Mouse (Mus musculus): ENCODE measurements around the gene Ccdc117. TPM values are rescaled to one million over a fixed set of nuclear protein-coding genes. Genes with fewer than 3 reads are reported as not detected.
"Not testable (repeated sequence)": the region's sequence is repeated elsewhere in the genome, so short reads cannot be mapped to it uniquely, and the experiment has no call there.

Gene Ccdc117
- polyA plus RNA-seq, 1 experiment from 2014 or later, result 14.4 TPM

DNA sequence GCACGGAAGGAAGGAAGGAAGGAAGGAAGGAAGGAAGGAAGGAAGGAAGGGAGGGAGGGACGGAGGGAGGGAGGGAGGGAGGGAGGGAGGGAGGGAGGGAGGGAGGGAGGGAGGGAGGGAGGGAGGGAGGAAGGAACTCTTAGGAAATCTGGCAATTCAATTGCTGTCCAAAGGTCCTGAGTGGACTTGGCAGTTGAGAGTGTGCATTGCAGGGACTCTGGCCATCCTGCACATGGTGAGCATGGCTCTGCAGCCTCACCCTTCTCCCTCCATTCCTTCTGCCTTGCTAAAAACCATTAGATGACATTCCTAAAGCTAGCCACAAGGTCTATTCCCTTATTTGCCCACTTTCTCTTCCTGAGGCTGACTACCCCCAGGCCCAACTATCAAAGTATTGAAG, 31.3 kb downstream of the Ccdc117 start:
- not testable (repeated sequence) for H3K4me3 ChIP-seq (ENCODE audit: low read depth, low read length); H3K27me3 ChIP-seq (ENCODE audit: control insufficient read depth, insufficient read depth, low read length); H3K4me2 ChIP-seq; ATAC-seq (replicated peaks; ENCODE audit: insufficient number of reproducible peaks, low FRiP score, low TSS enrichment); H3K36me3 ChIP-seq (ENCODE audit: control insufficient read depth, insufficient read depth, low read length); H3K9me3 ChIP-seq (replicated peaks; ENCODE audit: control insufficient read depth, low read length); H3K9ac ChIP-seq (ENCODE audit: low read depth, low read length); H3K27ac ChIP-seq (ENCODE audit: low read depth, low read length); H3K4me1 ChIP-seq (ENCODE audit: control insufficient read depth, insufficient read depth, low read length)
- WGBS (ENCODE audit: insufficient replicate concordance), result no CpG with 5 or more reads among the region's 2 CpGs

DNA sequence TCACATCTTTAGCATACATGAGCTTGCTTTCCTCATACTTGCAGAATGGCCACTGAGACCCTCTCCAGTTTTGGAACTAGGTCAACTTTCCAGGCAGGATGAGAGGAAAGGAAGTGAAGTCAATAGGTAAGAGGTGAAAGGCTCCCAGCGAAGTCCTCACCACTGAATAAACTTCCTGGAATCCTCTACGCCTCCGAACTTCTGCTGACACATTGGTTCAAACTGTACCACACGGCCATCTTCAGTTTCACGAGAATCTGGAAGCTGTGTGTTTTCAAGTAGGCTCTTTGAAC, 31.9 kb downstream of the Ccdc117 start:
- Histone ChIP-seq H3K9me3 (replicated peaks; ENCODE audit: control insufficient read depth, low read length) (no peaks in the 10 kb centered on the region), H3K36me3 (ENCODE audit: control insufficient read depth, insufficient read depth, low read length) (no peaks in the 10 kb centered on the region), H3K4me2 (no peak overlapping the region), H3K4me1 (ENCODE audit: control insufficient read depth, insufficient read depth, low read length) (peaks cover 3% of the 10 kb centered on the region; the same call in 1 of the 2 replicates), H3K27me3 (ENCODE audit: control insufficient read depth, insufficient read depth, low read length) (no peaks in the 10 kb centered on the region), H3K27ac (ENCODE audit: low read depth, low read length) (no peak overlapping the region), H3K4me3 (ENCODE audit: low read depth, low read length) (no peak overlapping the region), H3K9ac (ENCODE audit: low read depth, low read length) (no peak overlapping the region)
- 69% methylated on average over 5 of the region's 5 CpGs for WGBS (ENCODE audit: insufficient replicate concordance)
- ATAC-seq (replicated peaks; ENCODE audit: insufficient number of reproducible peaks, low FRiP score, low TSS enrichment), result no peak

DNA sequence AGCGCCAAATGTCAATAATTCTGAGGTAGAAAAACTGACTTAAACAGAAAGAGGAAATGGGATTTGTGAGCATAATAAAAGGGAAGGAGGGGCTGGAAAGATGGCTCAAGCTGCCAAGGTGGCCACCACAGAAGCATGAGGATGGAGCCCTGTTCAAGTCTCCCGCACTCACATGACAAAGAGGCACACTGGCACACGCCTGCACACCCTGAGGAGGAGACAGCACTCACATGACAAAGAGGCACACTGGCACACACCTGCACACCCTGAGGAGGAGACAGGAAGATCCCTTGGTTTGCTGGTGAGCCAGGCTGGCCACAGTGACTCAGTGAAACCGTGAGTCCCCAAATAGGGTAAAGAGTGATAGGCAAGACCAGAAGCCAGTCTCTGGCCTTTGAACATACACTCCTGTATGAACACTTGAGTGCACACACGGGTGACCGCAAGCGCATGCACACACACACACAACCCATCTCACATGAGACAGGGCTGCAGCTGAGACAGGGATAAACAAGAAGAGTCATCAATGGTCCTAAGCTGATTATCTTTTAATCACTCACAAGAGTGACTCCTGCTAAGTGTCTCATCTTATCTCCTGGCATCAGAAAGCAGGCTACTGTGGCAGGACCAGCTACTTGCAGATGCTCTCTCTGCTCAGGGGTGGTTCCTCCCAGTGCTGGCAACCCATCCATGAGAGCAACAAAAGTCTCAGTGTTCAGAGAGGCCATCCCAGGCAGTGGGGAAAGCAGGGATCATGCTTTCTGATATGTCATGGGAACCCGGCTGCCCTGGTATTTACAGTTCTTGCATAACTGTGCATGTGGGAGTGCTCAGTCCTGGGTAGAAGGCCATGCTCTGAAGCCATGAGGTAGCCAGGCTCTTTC, 32.5 kb downstream of the Ccdc117 start:
- Histone ChIP-seq H3K4me3 (ENCODE audit: low read depth, low read length) (no peak overlapping the region), H3K4me1 (ENCODE audit: control insufficient read depth, insufficient read depth, low read length) (peaks cover 3% of the 10 kb centered on the region; the same call in 1 of the 2 replicates), H3K9me3 (replicated peaks; ENCODE audit: control insufficient read depth, low read length) (no peaks in the 10 kb centered on the region), H3K36me3 (ENCODE audit: control insufficient read depth, insufficient read depth, low read length) (no peaks in the 10 kb centered on the region), H3K27ac (ENCODE audit: low read depth, low read length) (no peak overlapping the region), H3K9ac (ENCODE audit: low read depth, low read length) (no peak overlapping the region), H3K4me2 (no peak overlapping the region), H3K27me3 (ENCODE audit: control insufficient read depth, insufficient read depth, low read length) (no peaks in the 10 kb centered on the region)
- 76% methylated on average over 8 of the region's 8 CpGs for WGBS (ENCODE audit: insufficient replicate concordance)
- ATAC-seq (replicated peaks; ENCODE audit: insufficient number of reproducible peaks, low FRiP score, low TSS enrichment), result no peak

DNA sequence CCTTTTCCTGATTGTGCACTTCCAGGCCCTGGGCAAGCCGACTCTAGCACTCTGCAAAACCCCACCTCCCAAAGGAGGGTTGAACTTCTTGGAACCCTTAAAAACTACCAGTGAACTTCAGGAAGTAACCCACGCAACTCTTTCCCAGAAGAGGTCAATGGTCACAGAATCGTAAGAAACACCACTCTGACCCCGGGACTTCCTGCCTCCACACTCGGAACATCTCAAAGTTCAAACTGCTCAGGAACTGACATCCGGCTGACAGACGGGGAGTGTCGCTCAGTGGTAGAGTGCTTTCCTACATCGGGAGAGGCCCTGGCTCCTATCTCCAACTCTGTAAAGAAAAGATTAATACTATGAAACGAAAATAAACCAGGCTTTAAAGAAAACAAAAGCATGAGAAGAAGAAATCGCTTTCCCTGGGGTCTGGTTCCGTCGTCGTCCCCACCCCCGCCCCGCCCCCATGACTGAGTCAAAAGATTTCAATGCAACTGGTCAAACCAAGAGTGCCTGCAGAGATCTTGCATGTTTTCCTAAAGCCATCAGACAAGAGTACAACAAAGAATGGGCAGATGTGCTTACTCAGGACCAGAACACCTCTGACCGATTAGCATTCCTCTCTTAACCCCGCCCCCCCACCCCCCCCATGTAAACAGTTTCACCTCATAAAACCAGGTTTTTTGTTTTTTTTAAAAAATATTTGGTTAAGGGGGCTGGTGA, 36.0 kb downstream of the Ccdc117 start:
- no peak; the same call in 1 of the 2 replicates for ATAC-seq (replicated peaks; ENCODE audit: insufficient number of reproducible peaks, low FRiP score, low TSS enrichment)
- Histone ChIP-seq H3K4me1 (ENCODE audit: control insufficient read depth, insufficient read depth, low read length) (peaks cover 3% of the 10 kb centered on the region; the same call in 1 of the 2 replicates), H3K4me3 (ENCODE audit: low read depth, low read length) (peak overlapping the region; percentile 31), H3K4me2 (peak overlapping the region; percentile 54), H3K27me3 (ENCODE audit: control insufficient read depth, insufficient read depth, low read length) (no peaks in the 10 kb centered on the region), H3K9ac (ENCODE audit: low read depth, low read length) (peak overlapping the region; percentile 29; the same call in 1 of the 2 replicates), H3K36me3 (ENCODE audit: control insufficient read depth, insufficient read depth, low read length) (no peaks in the 10 kb centered on the region), H3K27ac (ENCODE audit: low read depth, low read length) (peak overlapping the region; percentile 36; the same call in 1 of the 2 replicates), H3K9me3 (replicated peaks; ENCODE audit: control insufficient read depth, low read length) (no peaks in the 10 kb centered on the region)
- WGBS (ENCODE audit: insufficient replicate concordance), result 11% methylated on average over 18 of the region's 18 CpGs

DNA sequence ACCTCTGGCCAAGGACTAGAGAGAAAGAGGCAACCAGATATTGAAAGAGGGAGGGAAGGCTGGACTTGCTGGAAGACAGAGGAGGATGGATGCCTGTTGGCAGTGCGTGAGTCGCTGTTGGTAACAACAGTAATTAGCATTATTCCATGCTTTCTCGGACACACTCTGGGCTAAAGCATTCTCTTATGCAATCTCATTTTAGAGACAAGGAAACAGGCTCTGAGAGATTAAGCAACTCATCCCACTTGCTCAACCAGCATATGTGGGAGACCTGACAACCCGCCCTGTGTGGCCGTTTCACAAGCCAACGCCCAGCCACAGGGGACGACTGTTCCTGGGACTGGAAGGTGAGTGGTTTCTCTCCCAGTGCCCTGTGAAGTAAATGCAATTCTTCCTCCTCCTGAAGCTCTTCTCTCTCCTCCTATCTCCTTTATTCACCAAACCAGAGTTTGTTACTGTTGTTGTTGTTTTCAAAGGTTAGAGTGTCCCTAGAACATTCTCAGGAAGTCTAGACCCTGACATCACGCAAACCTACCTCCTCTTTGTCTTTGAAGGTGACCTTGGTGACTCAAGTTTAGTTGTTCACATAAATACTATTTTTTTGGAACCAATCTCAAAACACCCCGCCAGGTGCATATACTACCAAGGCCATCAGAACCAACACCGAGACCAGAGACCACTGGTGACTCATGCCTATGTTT, 39.5 kb downstream of the Ccdc117 start:
- no peaks in the 10 kb centered on the region for H3K36me3 ChIP-seq (ENCODE audit: control insufficient read depth, insufficient read depth, low read length)
- H3K27ac ChIP-seq (ENCODE audit: low read depth, low read length), result no peak overlapping the region
- 78% methylated on average over 10 of the region's 10 CpGs for WGBS (ENCODE audit: insufficient replicate concordance)
- H3K9me3 ChIP-seq (replicated peaks; ENCODE audit: control insufficient read depth, low read length), result no peaks in the 10 kb centered on the region
- ATAC-seq (replicated peaks; ENCODE audit: insufficient number of reproducible peaks, low FRiP score, low TSS enrichment), result no peak
- H3K27me3 ChIP-seq (ENCODE audit: control insufficient read depth, insufficient read depth, low read length), result no peaks in the 10 kb centered on the region
- H3K4me3 ChIP-seq (ENCODE audit: low read depth, low read length), result no peak overlapping the region
- no peak overlapping the region for H3K9ac ChIP-seq (ENCODE audit: low read depth, low read length)
- no peak overlapping the region for H3K4me2 ChIP-seq
- H3K4me1 ChIP-seq (ENCODE audit: control insufficient read depth, insufficient read depth, low read length), result no peaks in the 10 kb centered on the region

DNA sequence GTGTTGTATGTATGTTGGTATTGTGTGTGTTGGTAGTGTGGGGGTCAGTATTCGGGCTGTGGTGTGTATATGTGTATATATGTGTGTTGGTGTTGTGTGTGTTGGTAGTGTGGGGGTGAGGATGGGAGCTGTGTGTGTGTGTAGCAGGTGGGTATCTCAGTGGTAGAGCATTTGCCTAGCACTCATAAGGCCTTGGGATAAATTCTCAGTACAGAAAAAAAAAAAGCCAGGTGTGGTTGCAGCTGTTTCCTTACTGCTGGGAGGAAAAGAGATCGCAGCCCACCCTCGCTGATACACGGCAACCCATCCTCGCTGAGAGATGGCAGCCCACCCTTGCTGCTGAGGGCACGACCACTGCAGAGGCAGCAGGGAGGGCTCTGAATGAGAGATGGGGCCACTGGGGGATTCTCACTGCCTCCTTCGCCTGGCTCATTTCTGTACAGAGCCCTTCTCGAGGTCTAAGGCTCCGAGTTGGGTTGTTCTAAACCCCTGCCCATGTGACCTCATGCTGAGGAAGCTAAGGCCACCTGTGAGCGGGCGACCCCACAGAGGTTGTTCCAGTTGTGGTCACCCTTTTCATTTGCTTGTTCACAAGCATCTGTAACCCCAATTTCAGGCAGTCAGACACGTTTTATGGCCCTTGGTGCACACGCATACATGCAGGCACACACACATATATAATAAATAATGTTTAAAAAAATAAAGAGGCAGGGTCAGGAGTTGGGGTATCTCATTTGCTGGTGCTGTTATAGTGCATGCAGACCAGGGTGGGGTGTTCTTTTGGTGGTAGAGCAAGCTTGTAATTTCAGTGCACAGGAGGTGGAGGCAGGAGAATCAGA, 40.9 kb downstream of the Ccdc117 start:
- WGBS (ENCODE audit: insufficient replicate concordance), result 77% methylated on average over 13 of the region's 13 CpGs

DNA sequence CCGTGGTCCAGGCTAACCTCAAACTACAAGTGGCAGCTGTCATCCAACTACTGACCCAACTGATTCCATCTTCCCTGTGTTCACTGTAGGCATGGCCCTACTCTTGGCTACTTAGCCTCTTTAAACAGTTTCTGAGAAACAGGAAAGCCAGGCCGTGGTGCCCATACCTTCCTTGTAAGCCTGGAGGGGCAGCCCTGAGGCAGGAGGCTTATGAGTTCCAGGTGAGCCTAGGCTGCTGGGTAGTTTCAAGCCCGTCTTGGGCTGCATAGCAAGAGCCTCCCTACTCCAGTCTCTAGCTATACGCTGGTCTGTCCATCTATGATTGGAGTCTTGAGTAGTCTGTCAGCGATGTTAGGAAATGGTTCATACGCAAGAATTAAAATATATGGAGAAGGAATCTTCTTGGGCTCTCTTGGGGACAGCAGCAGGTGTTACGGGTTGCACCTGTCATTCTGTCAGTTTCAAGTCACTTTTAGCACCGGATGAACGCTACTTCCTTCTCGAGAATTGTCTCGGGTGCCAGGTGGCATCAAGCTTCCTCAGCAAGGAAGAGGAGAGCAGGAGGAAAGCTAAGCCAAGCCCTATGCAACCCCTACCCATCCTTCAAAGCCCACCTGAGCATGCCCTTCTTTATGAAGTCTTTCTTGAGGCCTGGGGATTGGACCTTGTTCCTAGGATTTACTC, 41.9 kb downstream of the Ccdc117 start:
- Histone ChIP-seq H3K4me3 (ENCODE audit: low read depth, low read length) (no peak overlapping the region), H3K4me1 (ENCODE audit: control insufficient read depth, insufficient read depth, low read length) (no peaks in the 10 kb centered on the region), H3K9ac (ENCODE audit: low read depth, low read length) (no peak overlapping the region), H3K27ac (ENCODE audit: low read depth, low read length) (no peak overlapping the region), H3K27me3 (ENCODE audit: control insufficient read depth, insufficient read depth, low read length) (no peaks in the 10 kb centered on the region), H3K9me3 (replicated peaks; ENCODE audit: control insufficient read depth, low read length) (no peaks in the 10 kb centered on the region), H3K36me3 (ENCODE audit: control insufficient read depth, insufficient read depth, low read length) (no peaks in the 10 kb centered on the region), H3K4me2 (no peak overlapping the region)
- WGBS (ENCODE audit: insufficient replicate concordance), result 75% methylated on average over 11 of the region's 11 CpGs
- no peak for ATAC-seq (replicated peaks; ENCODE audit: insufficient number of reproducible peaks, low FRiP score, low TSS enrichment)

More for the DNA sequence above, 40.9 kb downstream of the Ccdc117 start:
- H3K9me3 ChIP-seq (replicated peaks; ENCODE audit: control insufficient read depth, low read length), result no peaks in the 10 kb centered on the region
- H3K4me3 ChIP-seq (ENCODE audit: low read depth, low read length), result no peak overlapping the region
- H3K27ac ChIP-seq (ENCODE audit: low read depth, low read length), result no peak overlapping the region
- ATAC-seq (replicated peaks; ENCODE audit: insufficient number of reproducible peaks, low FRiP score, low TSS enrichment), result no peak
- H3K4me2 ChIP-seq, result no peak overlapping the region
- H3K36me3 ChIP-seq (ENCODE audit: control insufficient read depth, insufficient read depth, low read length), result no peaks in the 10 kb centered on the region
- no peaks in the 10 kb centered on the region for H3K4me1 ChIP-seq (ENCODE audit: control insufficient read depth, insufficient read depth, low read length)
- no peaks in the 10 kb centered on the region for H3K27me3 ChIP-seq (ENCODE audit: control insufficient read depth, insufficient read depth, low read length)
- H3K9ac ChIP-seq (ENCODE audit: low read depth, low read length), result no peak overlapping the region

All from heart, embryonic 11.5 days (tissue).